Mouse (Mus musculus) Patski (cell line): ENCODE measurements around the gene Nat8f1. TPM values are rescaled to one million over a fixed set of nuclear protein-coding genes. Genes with fewer than 3 reads are reported as not detected.
"Not testable (repeated sequence)": the region's sequence is repeated elsewhere in the genome, so short reads cannot be mapped to it uniquely, and the experiment has no call there.

Experiments used
- ATAC-seq: fragments of 100-300 bp; one replicate; pipeline ENCODE4 v1.8.0; 2021
- CTCF ChIA-PET: fragments of 350-600 bp; sonication (Branson Sonifier 250); formaldehyde crosslinking; loops from one replicate; lab custom pipeline; 2022; ENCODE audit warnings: inconsistent platforms; lab: Charles Lee
- POLR2A ChIA-PET: fragments of 350-600 bp; sonication (Branson Sonifier 250); formaldehyde crosslinking; loops from one replicate; lab custom pipeline; 2022; ENCODE audit warnings: antibody characterized with exemption, inconsistent platforms; lab: Charles Lee
- DNase-seq: peaks from one replicate; pipeline ENCODE4 v3.0.0-alpha.2; 2011; ENCODE audit warnings: low read depth, low spot score
- H3K27me3 ChIP-seq: fragments of 371-371 bp; one replicate; pipeline ENCODE4 v1.5.1; 2021
- CTCF ChIP-seq: fragments of 100-300 bp; IDR thresholded peaks from one replicate; pipeline ENCODE4 v1.5.1; 2021
- in situ Hi-C: fragments of 300-500 bp; cut with MboI; formaldehyde crosslinking; loops from 3 replicates; pipeline ENCODE4 v1.11.1; 2018; ENCODE audit warnings: low pct_unique_long_range_greater_than_20kb, mixed read lengths
- polyA plus RNA-seq: library from polyadenylated mRNA; unstranded; gene quantifications from one replicate; pipeline ENCODE4 v1.2.3, GENCODE M21; 2021

Nat8f1 gene
- polyA plus RNA-seq, 1 experiment from 2014 or later, result 8.3 TPM

DNA sequence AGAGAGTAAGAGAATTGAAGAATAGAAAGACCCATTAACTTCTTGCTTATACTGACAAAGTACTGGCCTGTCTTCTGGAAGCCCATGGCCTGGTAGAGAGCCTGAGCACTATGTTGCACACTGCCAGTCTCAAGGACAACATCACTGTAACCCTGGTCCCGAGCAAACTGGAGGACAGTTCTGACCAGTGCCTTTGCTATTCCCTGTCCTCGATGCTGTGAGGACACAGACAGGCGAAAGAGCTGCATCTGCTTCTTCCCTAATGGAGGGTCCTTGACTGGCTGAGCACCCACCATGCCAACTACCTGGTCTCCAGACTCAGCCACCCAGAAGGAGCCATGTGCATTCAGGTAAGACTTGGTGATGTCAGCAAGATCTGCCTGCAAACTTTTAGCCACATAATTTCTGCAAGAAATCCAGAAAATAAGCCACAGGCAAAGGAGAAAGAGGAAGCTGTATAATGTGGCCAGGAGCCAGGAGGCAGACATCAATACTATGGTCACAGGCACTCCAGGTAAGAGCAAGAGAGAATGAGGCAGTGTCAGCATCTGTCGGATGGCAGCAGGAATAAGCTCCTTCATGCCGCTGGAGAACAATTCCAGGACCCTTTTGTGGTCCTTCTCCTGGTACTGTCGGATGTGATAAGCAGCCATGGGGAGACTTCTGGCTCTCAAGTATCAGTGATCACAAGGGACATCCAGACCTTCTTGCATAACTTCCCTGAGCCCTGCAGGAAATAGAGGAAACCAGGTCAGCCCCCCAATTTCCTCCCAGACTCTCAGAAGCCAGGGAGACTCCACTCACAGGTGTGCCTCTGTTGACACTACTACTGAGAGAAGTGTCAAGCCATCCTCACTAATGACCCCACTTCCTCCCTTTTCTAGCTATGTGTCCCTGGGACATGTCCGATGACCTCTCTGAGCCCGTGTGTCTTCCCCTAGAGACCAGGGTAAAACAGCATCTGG, 47.5 kb downstream of the Nat8f1 start:
- in situ Hi-C loops, result no loop called here
- ChIA-PET POLR2A (no interaction called here), CTCF (no interaction called here)
- TF ChIP-seq CTCF, result no peak
- ATAC-seq, result no peak
- no peak for DNase-seq
- peaks cover 15% of the 10 kb centered on the region for H3K27me3 ChIP-seq

DNA sequence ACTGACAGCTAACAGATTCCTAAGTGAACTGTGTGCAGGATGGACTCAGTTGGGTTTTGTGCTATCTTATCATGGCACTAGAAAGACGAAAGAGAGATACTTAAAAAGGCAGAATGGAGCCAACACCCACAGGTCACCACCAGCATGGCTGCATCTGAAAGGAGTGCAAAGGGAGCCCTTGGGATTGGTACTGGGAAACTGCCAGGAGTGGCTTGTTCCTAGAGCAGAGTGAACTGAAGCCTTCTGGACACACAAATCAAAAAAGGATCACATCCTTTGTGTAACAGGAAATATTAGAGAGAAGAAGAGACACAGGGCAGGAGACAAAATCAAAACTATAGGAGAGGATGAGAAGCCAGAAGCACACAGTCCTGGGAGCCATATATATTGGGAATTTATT, 48.5 kb downstream of the Nat8f1 start:
- ATAC-seq, POLR2A ChIA-PET, in situ Hi-C loops, DNase-seq, CTCF ChIA-PET: not testable (repeated sequence)
- peaks cover 19% of the 10 kb centered on the region for H3K27me3 ChIP-seq

DNA sequence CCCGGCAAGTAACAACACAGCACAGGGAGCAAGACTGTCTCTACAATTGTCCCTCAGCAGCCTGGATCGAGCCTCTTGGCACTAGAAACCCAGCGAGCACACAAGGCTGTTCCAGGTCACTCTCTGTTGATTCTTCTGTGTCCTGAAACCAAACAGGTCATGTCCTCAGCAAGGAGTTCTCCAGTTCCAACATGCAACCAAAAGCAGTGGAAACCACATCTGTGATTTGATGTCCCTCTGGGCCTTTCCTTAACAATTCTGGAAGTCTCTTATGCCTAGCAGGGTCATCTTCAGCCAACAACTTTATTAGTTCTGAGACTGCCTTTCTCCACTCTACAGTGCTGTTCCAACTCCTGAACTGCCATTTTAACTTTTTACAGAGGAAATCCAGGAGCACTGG, 49.3 kb downstream of the Nat8f1 start:
- in situ Hi-C loops, DNase-seq, ATAC-seq, POLR2A ChIA-PET, CTCF ChIA-PET: not testable (repeated sequence)
- peaks cover 19% of the 10 kb centered on the region for H3K27me3 ChIP-seq

DNA sequence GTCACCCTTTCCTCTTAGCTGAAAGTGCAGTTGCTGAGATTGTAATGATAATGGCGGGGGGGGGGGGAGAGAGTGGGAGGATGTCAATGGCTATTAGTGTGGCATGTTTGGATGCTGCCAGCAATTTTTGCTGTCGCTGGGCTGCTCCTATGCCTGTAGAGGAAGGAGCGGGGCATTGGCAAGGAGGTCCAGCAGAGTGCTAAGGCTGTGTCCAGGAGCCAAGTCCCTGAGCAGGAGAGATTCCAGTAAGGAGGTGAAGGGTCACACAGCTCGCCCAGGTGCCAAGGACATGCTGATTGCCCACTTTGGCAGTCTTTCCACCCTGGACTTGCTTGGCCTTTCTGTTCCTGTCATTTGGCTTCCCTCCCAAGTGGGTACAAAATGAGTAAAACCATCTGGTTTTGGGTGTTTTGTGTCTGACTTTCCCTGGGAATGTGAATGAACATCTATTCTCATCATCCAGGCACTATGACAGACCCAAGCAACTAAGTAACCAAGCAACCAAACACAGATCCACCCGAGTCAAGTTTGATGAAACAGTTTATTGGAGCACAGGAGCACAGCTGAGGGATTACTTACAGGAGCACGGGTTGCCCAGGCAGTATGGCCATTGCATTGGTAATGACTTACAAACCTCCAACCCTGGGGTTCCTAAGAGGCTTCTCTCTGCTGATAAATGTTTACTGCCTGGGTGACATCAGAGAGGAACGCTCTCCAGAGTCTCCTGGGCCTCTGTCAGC, 50.4 kb downstream of the Nat8f1 start:
- DNase-seq, POLR2A ChIA-PET, ATAC-seq, CTCF ChIA-PET, in situ Hi-C loops: not testable (repeated sequence)
- H3K27me3 ChIP-seq, result peaks cover 19% of the 10 kb centered on the region

DNA sequence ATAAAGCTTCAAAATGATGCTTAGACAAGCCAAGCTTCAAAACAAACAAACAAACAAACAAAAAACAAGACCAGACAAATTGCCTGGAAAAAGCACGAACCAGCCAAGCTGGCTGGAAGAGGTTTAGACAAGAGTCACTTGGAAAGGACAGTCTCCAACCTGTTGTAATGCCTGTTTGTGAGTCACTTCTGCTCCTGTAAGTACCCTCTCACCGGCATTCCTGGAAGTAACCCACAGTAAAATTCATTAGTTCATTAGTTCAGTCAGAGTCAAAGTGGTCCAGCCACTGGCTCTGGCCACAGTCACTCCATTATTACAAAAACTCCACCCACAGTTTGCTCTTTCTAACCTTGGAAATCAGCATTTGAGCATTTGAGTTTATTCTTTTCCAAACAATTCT, 51.6 kb downstream of the Nat8f1 start:
- H3K27me3 ChIP-seq, result peaks cover 19% of the 10 kb centered on the region
- no peak for TF ChIP-seq CTCF
- ATAC-seq (no peak), DNase-seq (no peak)
- POLR2A ChIA-PET, result no interaction called here
- CTCF ChIA-PET, result no interaction called here
- in situ Hi-C loops, result no loop called here

DNA sequence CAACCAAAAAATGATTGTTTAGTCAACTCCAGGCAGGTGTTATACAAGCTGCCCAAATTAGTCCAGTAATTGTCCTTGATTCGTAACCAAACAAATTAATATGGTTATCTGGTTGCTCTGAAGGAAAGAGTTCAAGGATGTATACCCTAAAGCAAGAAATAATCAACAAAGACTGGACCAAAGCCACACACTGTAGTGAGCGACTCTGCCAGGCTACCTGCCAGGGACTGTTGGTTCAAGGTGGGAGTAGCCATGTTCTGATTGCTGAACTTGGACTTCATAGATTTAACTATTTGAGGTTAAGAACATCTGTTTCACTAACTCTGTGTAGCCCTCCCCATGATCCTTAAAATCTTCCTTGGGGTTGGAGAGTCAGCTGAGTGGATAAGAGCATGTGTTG, 52.4 kb downstream of the Nat8f1 start:
- in situ Hi-C loops, result no loop called here
- ATAC-seq (no peak), DNase-seq (no peak)
- CTCF ChIA-PET, result no interaction called here
- no peak for TF ChIP-seq CTCF
- POLR2A ChIA-PET, result no interaction called here
- H3K27me3 ChIP-seq, result peaks cover 18% of the 10 kb centered on the region

DNA sequence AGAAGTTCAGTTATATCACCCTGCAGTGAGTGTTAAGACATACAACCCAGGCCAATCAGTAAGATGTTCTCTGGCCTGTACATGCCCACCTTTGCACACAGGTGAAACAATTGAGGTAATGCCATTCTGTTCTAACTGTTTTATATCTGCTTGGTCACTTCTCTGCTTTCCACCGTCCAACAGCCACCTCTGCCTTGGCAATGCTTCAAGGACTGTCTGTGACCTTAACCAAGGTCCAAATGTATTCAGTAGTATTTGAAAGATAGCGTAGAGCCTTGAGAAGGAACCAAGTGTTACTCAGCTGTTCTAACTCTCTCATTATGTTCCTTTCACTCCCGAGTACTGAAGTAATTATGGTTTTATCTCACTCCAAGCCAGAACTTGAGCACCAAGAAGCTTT, 52.9 kb downstream of the Nat8f1 start:
- POLR2A ChIA-PET, result no interaction called here
- TF ChIP-seq CTCF, result no peak
- DNase-seq (no peak), ATAC-seq (no peak)
- CTCF ChIA-PET, result no interaction called here
- peaks cover 13% of the 10 kb centered on the region for H3K27me3 ChIP-seq
- in situ Hi-C loops, result no loop called here

DNA sequence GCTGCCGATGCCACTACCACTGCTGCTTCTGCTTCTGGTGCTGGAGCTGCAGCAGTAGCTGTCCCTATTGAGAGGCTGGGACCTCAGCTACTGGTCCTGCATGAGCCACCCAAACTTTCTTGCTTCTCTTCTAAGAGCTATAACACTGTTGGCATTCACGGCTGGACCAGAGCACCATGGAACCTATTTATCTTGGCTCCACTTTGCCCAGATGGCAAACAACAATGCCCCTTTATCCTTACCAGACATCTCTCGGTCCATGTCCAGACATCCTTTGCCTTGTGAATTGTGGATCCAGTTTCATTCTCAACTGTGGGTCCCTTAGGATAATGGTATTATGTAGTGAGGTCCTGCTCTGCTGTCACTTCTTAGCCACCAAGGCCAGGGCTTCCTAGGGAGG, 54.2 kb downstream of the Nat8f1 start:
- no peak for ATAC-seq
- no peak for DNase-seq
- ChIA-PET CTCF (no interaction called here), POLR2A (no interaction called here)
- TF ChIP-seq CTCF, result no peak
- peaks cover 8% of the 10 kb centered on the region for H3K27me3 ChIP-seq
- in situ Hi-C loops, result no loop called here

Other genes starting within 250 kb of the Nat8f1 start
- gene Nat8f7, start 202.5 kb downstream of the Nat8f1 start, polyA plus RNA-seq, result 0.24 TPM
- 2.2 TPM for gene Nat8f3, start 149.9 kb downstream of the Nat8f1 start, polyA plus RNA-seq
- 0.64 TPM for gene Nat8f6, start 94.7 kb downstream of the Nat8f1 start, polyA plus RNA-seq
- gene Nat8f5, start 94.7 kb downstream of the Nat8f1 start, polyA plus RNA-seq, result not detected
- gene Nat8, start 83.6 kb downstream of the Nat8f1 start, polyA plus RNA-seq, result 0.22 TPM
- 0.01 TPM for gene Nat8f2, start 46.5 kb downstream of the Nat8f1 start, polyA plus RNA-seq
- 0.27 TPM for gene Nat8f4, start 10.8 kb downstream of the Nat8f1 start, polyA plus RNA-seq
- 37.6 TPM for gene Tprkb, start 3.8 kb downstream of the Nat8f1 start, polyA plus RNA-seq
- gene Dusp11, start 46.0 kb upstream of the Nat8f1 start, polyA plus RNA-seq, result 50.1 TPM
- gene Figla, start 100.5 kb upstream of the Nat8f1 start, polyA plus RNA-seq, result not detected
- gene Add2, start 113.0 kb upstream of the Nat8f1 start, polyA plus RNA-seq, result 0.03 TPM